Mouse (Mus musculus) kidney, postnatal 0 days (tissue): ENCODE measurements at regions not wholly inside any gene's neighbourhood (a gene's known extent, or its start where the extent isn't known, plus 50 kb on each side); places are given as distances from the start of the nearest gene placed in this dataset.

Source experiments
- ATAC-seq: fragments of 200-750 bp; cut with Nextera tagmentation; replicated peaks from 2 replicates; pipeline ENCODE4 v1.8.0; 2017; ENCODE audit warnings: low read depth, moderate number of reproducible peaks, moderate TSS enrichment, moderate library complexity; ENCODE audit not compliant: low FRiP score
- DNase-seq: peaks from one replicate; pipeline ENCODE4 v3.0.0-alpha.2; 2016; ENCODE audit warnings: low spot score
- H3K27ac ChIP-seq: fragments of 300-500 bp; sonication (generic); 2 replicates; pipeline ENCODE4 v1.5.1; 2014; ENCODE audit warnings: mild to moderate bottlenecking
- H3K27me3 ChIP-seq: fragments of 300-500 bp; sonication (generic); 2 replicates; pipeline ENCODE4 v1.6.1; 2014; ENCODE audit warnings: low read length, mixed read lengths; ENCODE audit not compliant: insufficient read depth
- H3K36me3 ChIP-seq: fragments of 300-500 bp; sonication (generic); 2 replicates; pipeline ENCODE4 v1.6.1; 2014; ENCODE audit warnings: low read length, mixed read lengths; ENCODE audit not compliant: insufficient read depth
- H3K4me1 ChIP-seq: fragments of 300-500 bp; sonication (generic); replicated peaks from 2 replicates; pipeline ENCODE4 v1.6.1; 2014; ENCODE audit warnings: antibody characterized with exemption, low read length, mixed read lengths; ENCODE audit not compliant: insufficient read depth
- H3K4me2 ChIP-seq: fragments of 300-500 bp; sonication (generic); 2 replicates; pipeline ENCODE4 v1.6.1; 2014; ENCODE audit warnings: mild to moderate bottlenecking, low read length, moderate library complexity, mixed read lengths
- H3K4me3 ChIP-seq: fragments of 300-500 bp; sonication (generic); replicated peaks from 2 replicates; pipeline ENCODE4 v1.5.1; 2014; ENCODE audit warnings: low read depth, low read length
- H3K9ac ChIP-seq: fragments of 300-500 bp; sonication (generic); 2 replicates; pipeline ENCODE4 v1.6.1; 2014; ENCODE audit warnings: low read depth, low read length
- H3K9me3 ChIP-seq: fragments of 300-500 bp; sonication (generic); replicated peaks from 2 replicates; pipeline ENCODE4 v1.6.1; 2016; ENCODE audit warnings: low read length, inconsistent platforms, mixed read lengths
- CTCF ChIP-seq: IDR thresholded peaks from 2 replicates; pipeline ENCODE4 v1.5.1; 2016; ENCODE audit warnings: antibody characterized with exemption, low read depth, mild to moderate bottlenecking, moderate library complexity
- WGBS: fragments of 180-500 bp; shearing (Covaris S2); extraction: QIAGEN DNeasy Blood & Tissue Kit; methylation state at CpG from one replicate; pipeline ENCODE4 v1.1.7; 2014; 5-methylcytosine and 5-hydroxymethylcytosine counted together

- WGBS: 13% methylated on average over 6 of the region's 6 CpGs
Observed at GRCm38 (mm10) chr1:76065783-76066182, 519.7 kb downstream of the Slc4a3 start.

GRCm38 (mm10) chr1:76070831-76071321 is 524.8 kb downstream of the Slc4a3 start:
- no peak overlapping the region for H3K27ac ChIP-seq
- ATAC-seq (no peak), DNase-seq (peak; percentile 53)
- peaks cover 2% of the 10 kb centered on the region; the same call in 1 of the 2 replicates for H3K4me1 ChIP-seq
- no peak overlapping the region for H3K9ac ChIP-seq
- no peaks in the 10 kb centered on the region for H3K27me3 ChIP-seq
- no peaks in the 10 kb centered on the region for H3K36me3 ChIP-seq
- no peaks in the 10 kb centered on the region for H3K9me3 ChIP-seq
- WGBS: 67% methylated on average over 16 of the region's 16 CpGs
- H3K4me3 ChIP-seq: no peak overlapping the region
- TF ChIP-seq CTCF: no peak
- no peak overlapping the region for H3K4me2 ChIP-seq

More at GRCm38 (mm10) chr1:76065783-76066182, 519.7 kb downstream of the Slc4a3 start:
- DNase-seq: no peak
- no peak overlapping the region for H3K27ac ChIP-seq
- no peak for ATAC-seq
- H3K4me2 ChIP-seq: no peak overlapping the region
- H3K36me3 ChIP-seq: no peaks in the 10 kb centered on the region
- H3K9me3 ChIP-seq: no peaks in the 10 kb centered on the region
- H3K9ac ChIP-seq: no peak overlapping the region
- no peaks in the 10 kb centered on the region for H3K27me3 ChIP-seq
- peaks cover 4% of the 10 kb centered on the region; the same call in 1 of the 2 replicates for H3K4me1 ChIP-seq
- no peak overlapping the region for H3K4me3 ChIP-seq
- TF ChIP-seq CTCF: no peak

GRCm38 (mm10) chr1:76075213-76075612 is 529.1 kb downstream of the Slc4a3 start:
- 63% methylated on average over 3 of the region's 3 CpGs for WGBS
- H3K36me3 ChIP-seq: no peaks in the 10 kb centered on the region
- H3K9ac ChIP-seq: no peak overlapping the region
- TF ChIP-seq CTCF: no peak
- no peaks in the 10 kb centered on the region for H3K4me1 ChIP-seq
- H3K27me3 ChIP-seq: no peaks in the 10 kb centered on the region
- H3K4me2 ChIP-seq: no peak overlapping the region
- DNase-seq: no peak
- ATAC-seq: no peak
- no peaks in the 10 kb centered on the region for H3K9me3 ChIP-seq
- H3K27ac ChIP-seq: no peak overlapping the region
- no peak overlapping the region for H3K4me3 ChIP-seq

GRCm38 (mm10) chr1:76075685-76076455 is 529.8 kb downstream of the Slc4a3 start:
- DNase-seq (no peak), ATAC-seq (no peak)
- no peak overlapping the region for H3K27ac ChIP-seq

GRCm38 (mm10) chr1:76080241-76080640 is 534.2 kb downstream of the Slc4a3 start:
- WGBS: 56% methylated on average over 6 of the region's 6 CpGs
- no peak for ATAC-seq
- H3K27ac ChIP-seq: no peak overlapping the region
- no peaks in the 10 kb centered on the region for H3K9me3 ChIP-seq
- no peaks in the 10 kb centered on the region for H3K27me3 ChIP-seq
- no peaks in the 10 kb centered on the region for H3K4me1 ChIP-seq
- no peak overlapping the region for H3K9ac ChIP-seq
- no peak for TF ChIP-seq CTCF
- H3K4me2 ChIP-seq: 0 out of 2 replicates have a peak overlapping the region, but pooled peaks have one; percentile 7
- DNase-seq: peak; percentile 47
- H3K4me3 ChIP-seq: no peak overlapping the region
- H3K36me3 ChIP-seq: no peaks in the 10 kb centered on the region

More at GRCm38 (mm10) chr1:76075685-76076455, 529.8 kb downstream of the Slc4a3 start:
- Histone ChIP-seq H3K4me3 (no peak overlapping the region), H3K9ac (no peak overlapping the region), H3K9me3 (no peaks in the 10 kb centered on the region), H3K27me3 (no peaks in the 10 kb centered on the region), H3K36me3 (no peaks in the 10 kb centered on the region), H3K4me1 (no peaks in the 10 kb centered on the region), H3K4me2 (no peak overlapping the region)
- 48% methylated on average over 10 of the region's 10 CpGs for WGBS
- TF ChIP-seq CTCF: no peak

- WGBS: 72% methylated on average over 4 of the region's 4 CpGs
- no peak for TF ChIP-seq CTCF
- Histone ChIP-seq H3K4me1 (no peaks in the 10 kb centered on the region), H3K4me3 (no peak overlapping the region), H3K36me3 (no peaks in the 10 kb centered on the region), H3K9me3 (no peaks in the 10 kb centered on the region), H3K9ac (no peak overlapping the region), H3K4me2 (no peak overlapping the region), H3K27ac (no peak overlapping the region), H3K27me3 (no peaks in the 10 kb centered on the region)
- ATAC-seq (no peak), DNase-seq (no peak)
Observed at GRCm38 (mm10) chr1:76081700-76082099, 535.6 kb downstream of the Slc4a3 start.
